Mouse (Mus musculus): Measurements from ENCODE around the gene Hnrnpab. TPM values are rescaled to one million over a fixed set of nuclear protein-coding genes. Genes with fewer than 3 reads are reported as not detected.

The Hnrnpab gene
- total and polyA plus RNA-seq, 2 experiments = 96.9 to 103 TPM

GRCm38 (mm10) chr11:51609266-51609909 lies 2.7 kb upstream of the Hnrnpab start:
- TF ChIP-seq POLR2A (IDR thresholded peaks at IDR 0.05; ENCODE audit: extremely low read depth, insufficient read depth, low read length) (no peak), CTCF (IDR thresholded peaks at IDR 0.05; ENCODE audit: low read depth, low read length) (no peak)
- no peaks in the 10 kb centered on the region for H3K27me3 ChIP-seq (ENCODE audit: control insufficient read depth, insufficient read depth, low read length)
- no peak overlapping the region for H3K4me3 ChIP-seq (ENCODE audit: insufficient read depth, low read depth, low read length)
- H3K36me3 ChIP-seq (ENCODE audit: control insufficient read depth, insufficient read depth, low read length) = peaks cover 8% of the 10 kb centered on the region
- H3K79me2 ChIP-seq (ENCODE audit: control insufficient read depth, insufficient read depth, low read length) = peaks cover 9% of the 10 kb centered on the region; the same call in 1 of the 2 replicates
- WGBS = 49% methylated on average over 3 of the region's 3 CpGs
- H3K9ac ChIP-seq (ENCODE audit: low read depth, low read length) = no peak overlapping the region
- peak; percentile 74 for DNase-seq (ENCODE audit: extremely low read depth, low read depth, low spot score)
- no peak overlapping the region for H3K27ac ChIP-seq (replicated peaks; ENCODE audit: insufficient read depth, low read depth, low read length)
- H3K4me1 ChIP-seq (ENCODE audit: control insufficient read depth, insufficient read depth, low read length) = peaks cover 3% of the 10 kb centered on the region

GRCm38 (mm10) chr11:51607096-51607738 lies 570 bp upstream of the Hnrnpab start:
- H3K4me3 ChIP-seq (ENCODE audit: insufficient read depth, low read depth, low read length) = peak overlapping the region; percentile 57
- peak overlapping the region; percentile 63 for H3K27ac ChIP-seq (replicated peaks; ENCODE audit: insufficient read depth, low read depth, low read length)
- H3K36me3 ChIP-seq (ENCODE audit: control insufficient read depth, insufficient read depth, low read length) = peaks cover 29% of the 10 kb centered on the region
- 5% methylated on average over 15 of the region's 15 CpGs for WGBS
- TF ChIP-seq POLR2A (IDR thresholded peaks at IDR 0.05; ENCODE audit: extremely low read depth, insufficient read depth, low read length) (no peak), CTCF (IDR thresholded peaks at IDR 0.05; ENCODE audit: low read depth, low read length) (no peak)
- peak overlapping the region; percentile 71 for H3K9ac ChIP-seq (ENCODE audit: low read depth, low read length)
- H3K79me2 ChIP-seq (ENCODE audit: control insufficient read depth, insufficient read depth, low read length) = peaks cover 9% of the 10 kb centered on the region; the same call in 1 of the 2 replicates
- H3K4me1 ChIP-seq (ENCODE audit: control insufficient read depth, insufficient read depth, low read length) = peaks cover 3% of the 10 kb centered on the region
- H3K27me3 ChIP-seq (ENCODE audit: control insufficient read depth, insufficient read depth, low read length) = no peaks in the 10 kb centered on the region
- no peak for DNase-seq (ENCODE audit: extremely low read depth, low read depth, low spot score)

- peak overlapping the region; percentile 91 for H3K4me3 ChIP-seq (ENCODE audit: insufficient read depth, low read depth, low read length)
- H3K4me1 ChIP-seq (ENCODE audit: control insufficient read depth, insufficient read depth, low read length) = peaks cover 3% of the 10 kb centered on the region
- peak; percentile 82 for DNase-seq (ENCODE audit: extremely low read depth, low read depth, low spot score)
- peak overlapping the region; percentile 77 for H3K27ac ChIP-seq (replicated peaks; ENCODE audit: insufficient read depth, low read depth, low read length)
- TF ChIP-seq POLR2A (IDR thresholded peaks at IDR 0.05; ENCODE audit: extremely low read depth, insufficient read depth, low read length) = peak; percentile 45; the same call in 1 of the 2 replicates
- no peak for TF ChIP-seq CTCF (IDR thresholded peaks at IDR 0.05; ENCODE audit: low read depth, low read length)
- peaks cover 9% of the 10 kb centered on the region; the same call in 1 of the 2 replicates for H3K79me2 ChIP-seq (ENCODE audit: control insufficient read depth, insufficient read depth, low read length)
- H3K9ac ChIP-seq (ENCODE audit: low read depth, low read length) = peak overlapping the region; percentile 98
- peaks cover 42% of the 10 kb centered on the region for H3K36me3 ChIP-seq (ENCODE audit: control insufficient read depth, insufficient read depth, low read length)
- no peaks in the 10 kb centered on the region for H3K27me3 ChIP-seq (ENCODE audit: control insufficient read depth, insufficient read depth, low read length)
- under 1% methylated on average over 81 of the region's 81 CpGs for WGBS
Measured at GRCm38 (mm10) chr11:51605602-51606446, 823 bp downstream of the Hnrnpab start.

GRCm38 (mm10) chr11:51602253-51602652 lies 4.4 kb downstream of the Hnrnpab start:
- TF ChIP-seq POLR2A (IDR thresholded peaks at IDR 0.05; ENCODE audit: extremely low read depth, insufficient read depth, low read length) (no peak), CTCF (IDR thresholded peaks at IDR 0.05; ENCODE audit: low read depth, low read length) (no peak)
- Histone ChIP-seq H3K36me3 (ENCODE audit: control insufficient read depth, insufficient read depth, low read length) (peaks cover 77% of the 10 kb centered on the region), H3K27ac (replicated peaks; ENCODE audit: insufficient read depth, low read depth, low read length) (no peak overlapping the region), H3K4me3 (ENCODE audit: insufficient read depth, low read depth, low read length) (no peak overlapping the region), H3K4me1 (ENCODE audit: control insufficient read depth, insufficient read depth, low read length) (peaks cover 1% of the 10 kb centered on the region; the same call in 1 of the 2 replicates), H3K79me2 (ENCODE audit: control insufficient read depth, insufficient read depth, low read length) (peaks cover 9% of the 10 kb centered on the region; the same call in 1 of the 2 replicates), H3K27me3 (ENCODE audit: control insufficient read depth, insufficient read depth, low read length) (no peaks in the 10 kb centered on the region), H3K9ac (ENCODE audit: low read depth, low read length) (no peak overlapping the region)
- no peak for DNase-seq (ENCODE audit: extremely low read depth, low read depth, low spot score)
- 85% methylated on average over 3 of the region's 3 CpGs for WGBS

- H3K27me3 ChIP-seq (ENCODE audit: control insufficient read depth, insufficient read depth, low read length) = no peaks in the 10 kb centered on the region
- DNase-seq (ENCODE audit: extremely low read depth, low read depth, low spot score) = no peak
- H3K36me3 ChIP-seq (ENCODE audit: control insufficient read depth, insufficient read depth, low read length) = peaks cover 86% of the 10 kb centered on the region
- TF ChIP-seq CTCF (IDR thresholded peaks at IDR 0.05; ENCODE audit: low read depth, low read length) (no peak), POLR2A (IDR thresholded peaks at IDR 0.05; ENCODE audit: extremely low read depth, insufficient read depth, low read length) (no peak)
- no peak overlapping the region for H3K4me3 ChIP-seq (ENCODE audit: insufficient read depth, low read depth, low read length)
- no peak overlapping the region for H3K27ac ChIP-seq (replicated peaks; ENCODE audit: insufficient read depth, low read depth, low read length)
- no peaks in the 10 kb centered on the region for H3K79me2 ChIP-seq (ENCODE audit: control insufficient read depth, insufficient read depth, low read length)
- WGBS = 81% methylated on average over 2 of the region's 2 CpGs
- no peak overlapping the region for H3K9ac ChIP-seq (ENCODE audit: low read depth, low read length)
- H3K4me1 ChIP-seq (ENCODE audit: control insufficient read depth, insufficient read depth, low read length) = no peaks in the 10 kb centered on the region; the same call in none of the 2 replicates
Measured at GRCm38 (mm10) chr11:51597553-51597952, 9.1 kb downstream of the Hnrnpab start.
